Mouse (Mus musculus): ENCODE data around the gene Pif1. TPM values are rescaled to one million over a fixed set of nuclear protein-coding genes. Genes with fewer than 3 reads are reported as not detected.

Pif1 gene
- polyA plus RNA-seq, 1 experiment from 2014 or later, result 18.4 TPM

DNA sequence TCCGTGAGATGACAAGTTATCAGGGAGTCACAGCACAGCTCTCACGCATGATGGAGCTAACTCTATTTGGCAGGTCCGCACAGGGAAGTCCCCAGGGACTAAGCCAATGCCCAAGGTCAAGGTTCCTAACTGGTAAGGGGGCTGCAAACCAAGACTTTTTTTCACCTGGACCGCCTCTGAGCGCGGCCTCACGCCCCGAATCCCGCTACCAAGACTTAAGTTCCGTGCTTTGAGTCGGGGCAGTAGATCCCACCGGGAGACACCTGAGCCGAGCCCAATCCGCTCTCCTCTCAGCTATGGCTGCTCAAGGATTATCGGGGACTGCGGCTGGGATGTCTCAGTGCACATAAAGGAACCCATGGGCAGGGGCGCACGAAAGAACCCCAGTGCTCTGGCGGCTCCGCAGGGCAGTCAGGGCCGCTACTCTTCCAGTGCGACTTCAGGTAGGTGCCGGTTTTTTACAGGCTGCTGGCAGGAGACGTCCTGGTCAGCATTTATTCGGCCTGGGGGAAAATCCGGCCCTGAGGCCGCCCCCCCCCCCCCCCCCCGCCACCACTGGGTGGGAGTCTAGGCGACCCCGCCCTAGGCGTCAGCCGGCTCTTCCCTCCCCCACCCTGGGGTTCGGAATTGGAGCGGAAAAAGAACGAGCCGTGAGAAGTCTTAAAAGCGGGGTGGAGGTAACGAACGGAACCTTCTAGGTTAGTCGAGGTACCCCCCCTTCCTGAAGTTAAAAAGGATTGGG, 42.2 kb downstream of the Pif1 start, which contains the start of gene Rbpms2:
TSS of gene Rbpms2 (plus strand) at position 624 of the 742 bp plus-strand sequence.
- Histone ChIP-seq H3K4me1 (ENCODE audit: insufficient read depth) (no peaks in the 10 kb centered on the region), H3K4me3 (ENCODE audit: low read depth, low read length) (peak within 1 kb of the TSS; percentile 77), H3K9me3 (ENCODE audit: low read depth, low read length) (no peaks in the 10 kb centered on the region), H3K27me3 (ENCODE audit: insufficient read depth, low read length) (peaks cover 20% of the 10 kb centered on the region), H3K27ac (ENCODE audit: low read depth) (peak within 1 kb of the TSS; percentile 67), H3K4me2 (peak within 1 kb of the TSS; percentile 96), H3K9ac (peak within 1 kb of the TSS; percentile 74), H3K36me3 (ENCODE audit: insufficient read depth) (no peaks in the 10 kb centered on the region)
- TF ChIP-seq CTCF (IDR thresholded peaks at IDR 0.05; ENCODE audit: low read depth), result no peak
- DNase-seq (peak; percentile 40), ATAC-seq (ENCODE audit: insufficient read depth) (no peak)
- under 1% methylated on average over 39 of the region's 40 CpGs for WGBS

DNA sequence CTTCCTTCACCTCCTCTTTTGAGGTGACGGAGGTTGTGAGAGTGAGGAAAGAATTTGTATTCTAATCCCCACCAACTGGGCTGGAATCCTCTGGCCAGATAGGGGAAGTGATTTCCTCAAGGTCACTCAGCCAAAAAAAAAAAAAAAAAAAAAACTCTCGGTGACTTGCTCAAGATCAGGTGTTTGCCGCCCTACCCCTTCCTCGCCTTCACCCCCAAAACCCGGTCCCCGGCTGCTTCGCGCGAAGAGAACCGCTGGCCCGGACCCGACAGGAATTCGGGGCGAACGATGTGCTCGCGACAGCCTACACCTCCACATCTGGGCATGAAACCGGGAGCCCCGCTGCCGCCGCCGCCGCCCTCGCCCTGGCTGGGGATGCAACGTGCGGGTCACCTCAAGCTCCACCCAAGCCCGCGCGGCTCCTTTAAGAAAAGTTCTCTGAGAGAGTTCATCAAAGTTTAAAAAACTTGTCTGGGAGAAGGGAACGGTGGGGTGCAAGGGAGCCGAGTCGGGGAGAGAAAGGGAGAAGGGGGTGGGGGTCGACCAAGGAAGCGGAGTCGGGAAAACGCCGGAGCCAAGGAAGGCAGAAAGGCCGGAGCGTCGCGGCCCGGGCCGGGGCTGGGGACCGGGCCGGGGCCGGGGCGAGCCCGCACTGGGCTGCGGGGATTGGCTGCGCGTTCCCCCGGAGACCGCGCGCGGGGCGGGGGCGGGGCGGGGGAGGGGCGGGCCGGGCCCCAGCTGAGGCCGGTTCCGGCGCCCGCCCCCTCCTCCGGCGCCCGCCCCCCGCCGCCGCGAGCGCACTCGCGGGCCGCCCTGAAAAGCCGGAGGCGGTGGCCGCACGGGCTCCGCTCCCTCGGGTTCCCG, 43.0 kb downstream of the Pif1 start:
- no peaks in the 10 kb centered on the region for H3K4me1 ChIP-seq (ENCODE audit: insufficient read depth)
- WGBS, result under 1% methylated on average over 61 of the region's 83 CpGs
- peak overlapping the region; percentile 77 for H3K4me3 ChIP-seq (ENCODE audit: low read depth, low read length)
- peak overlapping the region; percentile 74 for H3K9ac ChIP-seq
- H3K27me3 ChIP-seq (ENCODE audit: insufficient read depth, low read length), result peaks cover 20% of the 10 kb centered on the region
- DNase-seq (peak; percentile 74), ATAC-seq (ENCODE audit: insufficient read depth) (peak; percentile 93)
- no peaks in the 10 kb centered on the region for H3K36me3 ChIP-seq (ENCODE audit: insufficient read depth)
- H3K9me3 ChIP-seq (ENCODE audit: low read depth, low read length), result no peaks in the 10 kb centered on the region
- peak overlapping the region; percentile 96 for H3K4me2 ChIP-seq
- no peak for TF ChIP-seq CTCF (IDR thresholded peaks at IDR 0.05; ENCODE audit: low read depth)
- H3K27ac ChIP-seq (ENCODE audit: low read depth), result peak overlapping the region; percentile 67

DNA sequence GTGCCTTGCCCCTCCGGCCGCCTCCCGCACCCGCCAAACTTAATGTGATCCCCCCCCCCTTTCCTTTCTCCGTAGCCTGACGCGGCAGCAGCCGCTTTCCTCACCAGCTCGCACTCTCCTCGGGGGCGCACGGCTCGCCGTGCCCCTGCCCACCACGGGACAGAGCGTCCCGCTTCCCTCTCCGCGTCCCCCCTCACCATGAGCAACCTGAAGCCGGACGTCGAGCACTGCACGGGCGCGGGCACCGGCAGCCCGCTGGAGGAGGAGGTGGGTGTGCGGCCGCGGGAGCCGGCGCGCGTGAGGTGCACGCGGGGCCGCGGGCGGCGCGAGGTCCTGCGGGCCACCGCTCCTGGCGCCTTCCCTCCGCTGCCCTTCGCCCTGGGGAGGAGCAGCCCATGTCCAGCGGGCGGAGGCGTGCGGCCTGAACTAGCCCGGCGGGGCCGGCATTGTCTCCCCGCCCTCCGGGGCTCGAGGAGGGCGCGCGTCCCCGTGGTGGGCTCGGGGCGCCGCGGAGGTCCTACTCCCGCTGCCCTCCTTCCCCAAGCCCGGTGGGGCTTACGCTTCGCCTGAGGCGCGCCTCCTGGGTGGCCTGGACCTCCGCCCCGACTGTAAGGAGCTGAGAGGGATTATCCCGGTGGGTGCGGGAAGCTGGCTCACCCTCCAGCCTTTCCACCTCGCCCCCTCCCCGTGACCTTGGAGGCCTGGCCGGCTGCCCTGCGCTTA, 43.8 kb downstream of the Pif1 start:
- under 1% methylated on average over 72 of the region's 78 CpGs for WGBS
- Histone ChIP-seq H3K27ac (ENCODE audit: low read depth) (peak overlapping the region; percentile 60), H3K4me1 (ENCODE audit: insufficient read depth) (no peaks in the 10 kb centered on the region), H3K9me3 (ENCODE audit: low read depth, low read length) (no peaks in the 10 kb centered on the region), H3K27me3 (ENCODE audit: insufficient read depth, low read length) (peaks cover 20% of the 10 kb centered on the region), H3K9ac (peak overlapping the region; percentile 74), H3K36me3 (ENCODE audit: insufficient read depth) (no peaks in the 10 kb centered on the region), H3K4me2 (peak overlapping the region; percentile 96), H3K4me3 (ENCODE audit: low read depth, low read length) (peak overlapping the region; percentile 77)
- no peak for TF ChIP-seq CTCF (IDR thresholded peaks at IDR 0.05; ENCODE audit: low read depth)
- ATAC-seq (ENCODE audit: insufficient read depth) (peak; percentile 77), DNase-seq (peak; percentile 53)

DNA sequence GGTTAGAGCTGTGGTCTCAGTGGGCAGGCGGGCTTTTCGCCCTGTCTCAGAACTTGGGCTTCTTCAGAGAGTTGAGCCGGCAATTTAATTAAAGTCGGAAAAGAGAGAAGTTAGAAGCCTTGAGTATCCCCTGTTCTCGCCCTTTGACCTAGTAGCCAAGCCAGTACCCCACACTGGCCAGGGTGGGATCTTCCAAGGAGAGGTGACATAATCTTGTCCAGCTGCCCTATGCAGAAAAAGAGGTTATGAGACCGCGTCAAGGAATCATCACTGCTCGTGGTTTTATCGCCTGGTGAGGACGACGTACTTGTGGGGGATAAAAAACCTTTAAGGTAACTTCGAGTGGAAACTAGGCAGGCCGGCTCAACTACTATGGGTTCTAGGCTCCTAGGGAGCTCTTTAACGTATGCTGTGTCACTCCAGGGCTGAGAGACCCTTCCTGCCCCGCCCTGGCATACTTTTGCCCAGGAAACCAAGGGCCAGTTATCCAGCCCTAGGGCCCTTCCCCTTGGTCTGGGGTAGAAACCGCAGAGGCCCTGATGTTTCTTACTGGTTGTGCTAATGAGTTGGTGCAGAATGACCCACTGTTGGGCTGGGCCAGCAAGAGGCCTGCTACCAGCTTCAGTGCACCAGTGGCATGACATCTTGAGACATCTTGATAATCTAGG, 44.5 kb downstream of the Pif1 start:
- Histone ChIP-seq H3K9me3 (ENCODE audit: low read depth, low read length) (no peaks in the 10 kb centered on the region), H3K27ac (ENCODE audit: low read depth) (peak overlapping the region; percentile 60; the same call in 1 of the 2 replicates), H3K36me3 (ENCODE audit: insufficient read depth) (no peaks in the 10 kb centered on the region), H3K27me3 (ENCODE audit: insufficient read depth, low read length) (peaks cover 20% of the 10 kb centered on the region), H3K9ac (peak overlapping the region; percentile 74), H3K4me3 (ENCODE audit: low read depth, low read length) (peak overlapping the region; percentile 77), H3K4me1 (ENCODE audit: insufficient read depth) (no peaks in the 10 kb centered on the region), H3K4me2 (peak overlapping the region; percentile 96)
- DNase-seq (no peak), ATAC-seq (ENCODE audit: insufficient read depth) (peak; percentile 14; the same call in 1 of the 2 replicates)
- no peak for TF ChIP-seq CTCF (IDR thresholded peaks at IDR 0.05; ENCODE audit: low read depth)
- WGBS, result 23% methylated on average over 16 of the region's 16 CpGs

DNA sequence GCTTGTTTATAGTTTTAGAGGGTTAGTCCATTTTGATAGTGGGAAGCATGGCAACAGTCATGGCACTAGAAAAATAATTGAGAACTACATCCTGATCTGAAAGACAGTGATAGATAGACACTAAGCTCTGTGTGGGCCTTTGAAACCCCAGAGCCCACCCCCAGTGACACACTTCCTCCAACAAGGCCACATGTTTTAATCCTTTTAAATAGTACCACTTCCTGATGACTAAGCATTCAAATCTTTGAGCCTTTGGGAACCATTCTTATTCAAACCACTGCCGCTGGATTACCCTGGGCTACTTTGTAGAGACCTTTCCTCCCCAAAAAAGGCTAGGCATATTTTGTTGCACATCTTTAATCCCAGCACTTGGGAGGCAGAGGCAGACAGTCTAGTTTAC, 48.8 kb downstream of the Pif1 start:
- TF ChIP-seq CTCF (IDR thresholded peaks at IDR 0.05; ENCODE audit: low read depth), result no peak
- no peak overlapping the region for H3K27ac ChIP-seq (ENCODE audit: low read depth)
- H3K4me2 ChIP-seq, result no peak overlapping the region
- H3K27me3 ChIP-seq (ENCODE audit: insufficient read depth, low read length), result peaks cover 6% of the 10 kb centered on the region; the same call in 1 of the 2 replicates
- no peak for ATAC-seq (ENCODE audit: insufficient read depth)
- no peak for DNase-seq
- 0 out of 2 replicates have a peak, but pooled peaks cover 3% of the 10 kb centered on the region for H3K4me1 ChIP-seq (ENCODE audit: insufficient read depth)
- no peak overlapping the region for H3K4me3 ChIP-seq (ENCODE audit: low read depth, low read length)
- WGBS, result 71% methylated on average over 1 of the region's 1 CpGs
- H3K9me3 ChIP-seq (ENCODE audit: low read depth, low read length), result no peaks in the 10 kb centered on the region
- H3K9ac ChIP-seq, result no peak overlapping the region
- H3K36me3 ChIP-seq (ENCODE audit: insufficient read depth), result no peaks in the 10 kb centered on the region

DNA sequence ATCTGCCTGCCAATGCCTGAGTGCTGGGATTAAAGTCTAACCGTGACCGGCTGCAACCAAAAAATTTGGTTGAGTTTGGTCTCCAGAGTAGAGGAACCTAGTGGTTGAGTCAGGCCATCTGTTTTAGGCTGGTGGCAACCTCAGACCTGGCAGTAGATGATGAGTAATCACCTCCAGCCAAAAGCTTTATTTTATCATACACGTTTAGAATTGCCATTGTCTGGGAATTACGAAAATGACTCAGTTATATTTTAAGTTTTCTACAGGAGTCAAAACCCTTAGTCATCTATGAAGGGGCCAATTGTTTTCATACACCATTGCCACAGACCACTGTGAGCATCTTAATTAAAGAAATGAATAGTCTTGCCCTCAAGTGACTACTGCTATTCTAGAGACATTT, 50.0 kb downstream of the Pif1 start:
- 82% methylated on average over 4 of the region's 4 CpGs for WGBS
- no peak overlapping the region for H3K27ac ChIP-seq (ENCODE audit: low read depth)
- H3K4me3 ChIP-seq (ENCODE audit: low read depth, low read length), result no peak overlapping the region
- DNase-seq (no peak), ATAC-seq (ENCODE audit: insufficient read depth) (no peak)
- H3K4me2 ChIP-seq, result no peak overlapping the region
- no peaks in the 10 kb centered on the region for H3K36me3 ChIP-seq (ENCODE audit: insufficient read depth)
- no peaks in the 10 kb centered on the region for H3K9me3 ChIP-seq (ENCODE audit: low read depth, low read length)
- H3K27me3 ChIP-seq (ENCODE audit: insufficient read depth, low read length), result no peaks in the 10 kb centered on the region
- no peak for TF ChIP-seq CTCF (IDR thresholded peaks at IDR 0.05; ENCODE audit: low read depth)
- H3K4me1 ChIP-seq (ENCODE audit: insufficient read depth), result peaks cover 7% of the 10 kb centered on the region; the same call in 1 of the 2 replicates
- H3K9ac ChIP-seq, result no peak overlapping the region

Data from lung, embryonic 14.5 days (tissue).